In genomic region chr1:106583245-106584241, GRCm38 (mm10) we compare ENCODE assay signal across 8 mouse cellular contexts.
DNase-seq lines count a peak whose midpoint lies in the region; ATAC-seq lines count a peak whose summit lies in the region.

No protein-coding gene starts in this region.

- 0 out of 2 replicates have a peak, but pooled peaks have one; percentile 21 for ATAC-seq in neural tube, embryonic 14.5 days (ENCODE audit: low read depth)

- DNase-seq in ovary, postnatal 36 days (ENCODE audit: low spot score), result peak; percentile 29
- DNase-seq in ovary, postnatal 14 days (ENCODE audit: low spot score), result no peak
- DNase-seq in gonadal fat pad, adult 2 months (ENCODE audit: low read depth), result peak; percentile 77
- DNase-seq in kidney, postnatal 4 days, result peak; percentile 48 to 49
- no peak for DNase-seq in layer of hippocampus, postnatal 10 days (ENCODE audit: low spot score in 2 of 2)
- no peak for DNase-seq in cerebellum, adult 18-20 months
- DNase-seq in ovary, postnatal 10 days (ENCODE audit: low spot score), result no peak

- WGBS in neural tube, embryonic 14.5 days, result 47% methylated on average over 14 of the region's 14 CpGs

- no peak overlapping the region for H3K4me2 ChIP-seq in neural tube, embryonic 14.5 days (ENCODE audit: low read depth, low read length)

- H3K36me3 ChIP-seq in neural tube, embryonic 14.5 days (ENCODE audit: control insufficient read depth, insufficient read depth, low read length), result no peaks in the 10 kb centered on the region

- H3K9ac ChIP-seq in neural tube, embryonic 14.5 days (replicated peaks; ENCODE audit: low read depth, low read length), result no peak overlapping the region

- H3K27ac ChIP-seq in neural tube, embryonic 14.5 days (ENCODE audit: low read depth, low read length), result peak overlapping the region; percentile 67

- H3K4me1 ChIP-seq in neural tube, embryonic 14.5 days (ENCODE audit: control insufficient read depth, insufficient read depth, low read length), result peaks cover 7% of the 10 kb centered on the region

- H3K9me3 ChIP-seq in neural tube, embryonic 14.5 days (ENCODE audit: control insufficient read depth, low read length), result no peaks in the 10 kb centered on the region

- H3K4me3 ChIP-seq in neural tube, embryonic 14.5 days (ENCODE audit: low read depth, low read length), result no peak overlapping the region

- no peaks in the 10 kb centered on the region for H3K27me3 ChIP-seq in neural tube, embryonic 14.5 days (ENCODE audit: control insufficient read depth, insufficient read depth, low read length)

Comparison
In these comparisons a context has a peak if more than half of its experiments do, and no peak if none do; other contexts are left out.
1. DNase-seq: peak in ovary, postnatal 36 days (single experiment), gonadal fat pad, adult 2 months (single experiment) and kidney, postnatal 4 days (2 of 2); none in ovary, postnatal 14 days (single experiment), layer of hippocampus, postnatal 10 days (0 of 2), cerebellum, adult 18-20 months (0 of 2) and ovary, postnatal 10 days (single experiment).